12 mouse cellular contexts compared by ENCODE assay signal in genomic region chr2:26155737-26156136, GRCm38 (mm10). TPM values are rescaled to one million over a fixed set of nuclear protein-coding genes. Genes with fewer than 3 reads are reported as not detected.
"Had no signal": no experiment of that assay in that cellular context is flagged by ENCODE, and none has a peak within 500 bp of the region (broad histone marks: within the 10 kb centered on the region; RNA-seq: fewer than 3 reads in every experiment).

No protein-coding gene starts in this region.

- H3K4me3 ChIP-seq: limb, embryonic 13.5 days had no signal

- H3K4me2 ChIP-seq: limb, embryonic 13.5 days had no signal

- H3K27ac ChIP-seq: limb, embryonic 13.5 days; liver, embryonic 14.5 days; stomach, postnatal 0 days had no signal

- H3K9me3 ChIP-seq: limb, embryonic 13.5 days had no signal

- H3K27me3 ChIP-seq: limb, embryonic 13.5 days had no signal

- H3K36me3 ChIP-seq: limb, embryonic 13.5 days had no signal

- H3K4me1 ChIP-seq: limb, embryonic 13.5 days had no signal

- DNase-seq: kidney, adult 11 months; kidney, postnatal 14 days; layer of hippocampus, postnatal 36 days; lung, adult 18-20 months; thymus, postnatal 4 days had no signal

- H3K9ac ChIP-seq: limb, embryonic 13.5 days; liver, embryonic 14.5 days had no signal

RNA-seq across cellular contexts. Expression of gene Lhx3, which starts 52.4 kb away (rescaled TPM):
- polyA plus RNA-seq: intestine, embryonic 14.5 days; kidney, embryonic 14.5 days; limb, embryonic 13.5 days; liver, adult 2 months; liver, embryonic 14.5 days; lung, embryonic 16.5 days; stomach, postnatal 0 days had no signal
